Mouse (Mus musculus) adrenal gland, postnatal 14 days (tissue): Measurements from ENCODE around the gene Armc2. TPM values are rescaled to one million over a fixed set of nuclear protein-coding genes. Genes with fewer than 3 reads are reported as not detected.
A peak's percentile ranks its signal among the peaks of the same experiment; 100 is the strongest.

Experiments
- DNase-seq: peaks from one replicate; pipeline ENCODE4 v3.0.0; 2021; ENCODE audit warnings: mixed read lengths
- long read RNA-seq, 2 experiments: library from polyadenylated mRNA; stranded (forward); transcript quantifications; one replicate each; pipeline ENCODE4 v2.0.0; 2021
- total RNA-seq: library from RNA; stranded (reverse); gene quantifications from 2 replicates; pipeline ENCODE4 v1.2.3, GENCODE M21; 2021

Armc2 gene
- 0.74 and 1.4 TPM in 2 replicates for total RNA-seq
- long read RNA-seq, experiment 1, result 0 reads
- long read RNA-seq, experiment 2, result 0 reads

DNA sequence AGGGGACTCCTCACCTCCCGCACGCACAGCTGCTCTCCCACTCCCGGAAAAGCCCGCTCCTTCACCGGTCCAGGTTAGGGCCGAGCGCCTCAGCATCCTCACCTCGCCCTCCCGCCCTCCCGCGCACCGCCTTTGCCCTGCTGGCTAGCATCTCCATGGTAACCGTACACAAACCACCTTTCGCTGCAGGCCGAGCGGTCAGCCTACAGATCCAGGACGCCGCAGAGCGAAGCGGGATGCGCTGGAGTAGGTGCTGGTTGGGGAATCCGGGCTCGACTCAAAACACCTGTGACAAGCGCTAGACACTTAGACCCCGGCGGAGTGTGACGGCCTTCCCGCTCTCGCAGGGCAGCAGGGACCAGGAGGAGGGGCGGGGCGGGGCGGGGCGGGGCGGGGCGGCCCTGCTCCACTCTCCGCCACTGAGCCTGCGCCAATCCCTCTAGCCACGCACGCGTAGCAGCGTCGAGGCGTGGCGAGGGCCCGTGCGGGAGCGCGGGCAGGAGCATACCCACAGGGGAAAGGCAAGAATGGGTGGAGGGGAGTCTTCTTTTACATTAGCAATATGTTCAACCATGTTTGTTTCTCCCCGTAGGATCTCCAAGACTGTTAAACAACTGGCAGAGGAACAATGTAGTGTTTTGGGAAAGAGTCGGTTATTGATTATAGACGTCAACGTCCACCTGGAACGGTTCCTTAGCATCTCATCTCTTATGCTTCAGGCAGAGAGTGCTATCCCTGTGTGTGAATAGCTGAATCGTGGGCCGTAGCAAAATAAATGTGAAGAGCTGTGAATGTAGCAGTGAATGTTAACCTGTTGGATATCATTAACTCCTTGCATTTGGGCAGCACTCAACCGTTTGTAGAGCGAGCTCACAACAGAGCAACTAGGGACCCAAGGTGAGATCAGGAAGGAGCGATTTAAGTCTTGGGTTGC lies at the start of gene Armc2:
Gene Armc2, minus strand, starts transcription at position 427 of the 934 bp plus-strand sequence.
- DNase-seq, result peak; percentile 85

DNA sequence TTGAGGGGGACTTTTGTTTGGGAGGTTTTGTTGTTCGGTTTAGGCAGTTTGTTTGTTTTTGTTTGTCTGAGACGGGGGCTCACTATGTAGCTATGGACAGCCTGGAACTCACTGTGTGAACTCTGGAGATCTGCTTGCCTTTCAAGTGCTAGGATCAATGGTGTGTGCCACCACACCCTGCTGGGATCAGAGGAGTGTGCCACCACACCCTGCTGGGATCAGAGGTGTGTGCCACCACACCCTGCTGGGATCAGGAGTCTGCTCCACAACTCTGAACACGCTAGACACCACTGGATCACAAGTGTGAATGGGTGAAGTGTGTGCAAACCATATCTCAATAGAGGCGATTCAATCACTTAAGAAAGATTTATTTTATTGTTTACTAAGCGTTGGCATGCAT lies 46.2 kb upstream of the Armc2 start:
- no peak for DNase-seq

DNA sequence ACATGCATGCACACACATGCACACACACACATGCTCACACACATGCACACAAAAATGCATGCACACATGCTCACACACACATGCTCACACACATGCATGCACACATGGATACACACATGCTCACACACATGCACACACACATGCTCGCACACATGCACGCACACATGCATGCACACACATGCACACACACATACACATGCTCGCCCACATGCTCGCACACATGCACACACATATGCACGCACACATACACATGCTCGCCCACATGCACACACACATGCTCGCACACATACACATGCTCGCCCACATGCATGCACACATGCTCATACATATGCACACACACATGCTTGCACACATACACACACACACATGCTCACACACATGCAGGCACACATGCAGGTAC lies 41.3 kb upstream of the Armc2 start:
- DNase-seq, result no peak

DNA sequence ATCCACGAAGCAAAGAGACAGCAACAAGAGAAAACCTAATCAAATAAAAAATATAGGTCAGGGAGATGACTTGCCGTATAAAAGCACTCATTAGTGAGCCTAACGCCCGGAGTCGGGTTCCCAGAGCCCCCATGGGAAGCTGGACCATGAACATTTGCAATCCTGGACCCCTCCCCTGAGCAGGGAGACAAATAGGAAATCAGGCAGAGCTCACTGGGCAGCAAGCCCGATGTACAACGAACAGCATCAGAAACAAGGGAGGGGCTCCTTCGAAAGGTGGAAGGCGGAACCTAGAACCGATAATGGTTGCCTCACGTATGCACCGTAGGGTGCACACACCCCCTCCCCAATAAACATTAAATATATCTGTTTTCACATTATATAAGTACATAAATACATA lies 39.5 kb upstream of the Armc2 start:
- no peak for DNase-seq

DNA sequence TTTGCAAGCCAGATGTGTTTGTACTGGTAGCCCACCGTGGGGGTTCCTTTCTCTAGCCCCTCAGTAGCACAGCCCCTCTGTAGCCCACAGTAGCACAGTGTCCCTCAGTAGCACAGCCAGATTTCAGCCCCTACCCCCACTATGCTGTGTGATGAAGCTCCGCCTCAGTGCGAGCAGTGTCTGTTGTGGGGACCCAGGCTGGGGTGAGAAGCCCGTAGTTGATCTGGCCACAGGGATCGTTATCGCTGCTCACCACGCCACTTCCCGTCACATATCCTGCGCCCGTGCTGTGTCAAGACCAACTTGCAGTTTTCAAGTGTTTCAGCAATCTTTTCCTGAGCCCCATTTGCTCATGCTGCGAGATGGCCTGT lies 39.0 kb upstream of the Armc2 start:
- DNase-seq, result peak; percentile 20

DNA sequence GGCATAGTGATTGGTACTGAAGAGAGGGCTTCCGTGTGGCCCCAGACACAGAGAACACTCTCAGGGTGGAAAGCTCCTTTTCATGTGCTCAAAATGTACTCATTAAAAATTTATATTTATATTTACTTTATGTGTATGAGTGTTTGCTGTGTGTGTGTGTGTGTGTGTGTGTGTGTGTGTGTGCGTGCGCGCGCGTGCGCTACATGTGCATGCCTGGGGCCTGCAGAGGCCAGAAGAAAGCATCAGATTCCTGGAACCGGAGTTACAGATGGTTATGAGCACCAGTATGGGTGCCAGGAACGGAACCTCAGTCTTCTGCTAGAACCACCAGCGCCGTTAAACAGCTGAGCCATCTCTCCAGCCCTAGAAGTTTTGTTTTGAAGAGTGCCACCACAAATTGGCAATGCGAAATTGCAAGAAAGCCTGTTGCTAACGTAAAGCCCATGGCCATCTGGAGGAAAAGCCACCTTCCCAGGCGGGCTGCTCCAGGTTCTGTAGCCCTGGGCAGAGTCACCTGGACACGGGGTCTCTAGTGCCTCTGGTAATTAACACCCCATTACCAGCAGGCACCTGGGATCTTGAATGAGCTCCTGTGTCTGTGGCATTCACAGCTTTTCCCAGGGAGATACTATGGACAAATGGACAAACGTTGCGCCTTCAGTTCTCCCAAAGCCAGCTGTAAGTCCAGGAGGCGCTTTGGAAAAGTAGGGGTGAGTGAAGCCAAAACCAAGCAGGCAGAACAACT lies 38.4 kb upstream of the Armc2 start:
- no peak for DNase-seq

DNA sequence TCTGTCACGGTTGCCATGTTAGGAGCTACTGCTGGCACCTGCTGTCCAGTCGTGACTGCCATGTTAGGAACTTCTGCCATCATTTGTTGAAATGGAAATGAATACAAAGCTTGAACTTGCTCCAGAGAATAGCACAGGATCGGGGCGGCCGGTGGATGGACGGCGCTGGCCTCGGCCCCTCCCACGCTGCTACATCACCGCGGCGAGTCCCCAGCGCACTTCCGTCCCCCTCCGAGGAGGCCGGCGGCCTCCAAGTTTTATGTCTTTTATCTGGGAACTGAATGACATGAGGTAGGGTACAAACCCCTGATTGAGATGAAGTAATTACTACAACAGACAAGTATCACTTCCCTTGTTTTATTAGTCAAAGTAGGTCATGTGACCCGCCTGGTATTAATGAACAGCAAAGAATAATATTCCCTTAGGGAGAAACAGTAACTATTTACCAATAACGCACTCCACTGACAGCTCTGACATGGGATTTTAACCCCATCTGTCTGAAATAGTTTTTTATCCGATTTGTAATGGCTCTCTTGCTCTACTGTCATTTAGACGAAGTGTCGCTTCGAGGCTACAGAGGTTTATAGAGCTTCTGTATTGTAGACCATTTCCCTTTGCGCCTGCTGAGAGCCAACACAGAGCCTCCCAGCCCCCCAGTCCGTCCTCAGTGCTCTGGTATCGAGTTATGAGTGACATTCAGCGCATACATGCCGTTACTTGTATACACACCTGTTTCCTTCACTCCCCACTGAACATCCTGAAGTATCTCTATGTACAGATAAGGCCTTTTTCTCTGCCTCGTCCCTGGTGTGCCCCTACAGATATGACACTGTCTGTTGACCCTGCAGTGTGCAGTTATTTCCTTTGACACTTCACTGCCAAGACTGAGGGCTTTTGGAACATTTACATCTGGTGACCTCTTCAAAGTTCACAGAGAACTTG lies 37.3 kb upstream of the Armc2 start:
- DNase-seq, result no peak

DNA sequence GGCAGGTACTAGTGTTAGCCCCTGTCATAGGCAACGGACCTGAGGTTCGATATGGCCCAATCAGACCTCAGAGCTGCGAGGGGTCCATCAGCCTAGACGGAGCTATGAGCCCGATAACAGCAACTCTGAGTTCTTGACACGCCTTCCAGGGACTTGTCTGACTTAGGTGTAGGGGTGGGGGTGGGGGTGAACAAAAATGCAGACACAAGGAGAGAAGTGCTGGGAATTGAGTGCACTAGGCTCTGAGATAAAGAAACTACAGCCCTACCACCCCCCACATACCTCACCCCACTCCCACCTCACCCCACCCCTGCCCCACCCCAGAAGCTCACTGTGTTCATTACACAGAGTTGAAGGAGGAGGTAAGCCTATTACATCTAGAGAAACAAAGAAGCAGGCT lies 32.8 kb upstream of the Armc2 start:
- no peak for DNase-seq

DNA sequence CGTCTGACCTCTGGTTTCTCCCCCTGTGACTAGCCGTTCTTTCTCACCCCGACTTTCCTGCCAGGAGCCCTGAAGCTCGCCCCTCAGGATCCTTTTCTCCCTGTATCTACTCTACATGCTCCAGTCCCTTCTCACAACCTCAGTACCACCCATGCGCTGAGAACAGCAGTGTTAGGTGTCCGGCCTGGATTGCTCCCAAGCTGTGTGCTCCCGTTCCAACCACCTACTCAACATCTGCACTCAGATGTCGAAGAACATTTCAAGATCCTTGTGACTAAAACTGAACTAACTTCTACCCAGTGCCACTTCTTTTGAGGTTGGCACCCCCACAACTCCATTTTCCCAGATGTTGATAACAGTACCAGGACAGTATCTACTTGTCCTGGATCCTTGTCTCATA lies 30.4 kb upstream of the Armc2 start:
- no peak for DNase-seq

DNA sequence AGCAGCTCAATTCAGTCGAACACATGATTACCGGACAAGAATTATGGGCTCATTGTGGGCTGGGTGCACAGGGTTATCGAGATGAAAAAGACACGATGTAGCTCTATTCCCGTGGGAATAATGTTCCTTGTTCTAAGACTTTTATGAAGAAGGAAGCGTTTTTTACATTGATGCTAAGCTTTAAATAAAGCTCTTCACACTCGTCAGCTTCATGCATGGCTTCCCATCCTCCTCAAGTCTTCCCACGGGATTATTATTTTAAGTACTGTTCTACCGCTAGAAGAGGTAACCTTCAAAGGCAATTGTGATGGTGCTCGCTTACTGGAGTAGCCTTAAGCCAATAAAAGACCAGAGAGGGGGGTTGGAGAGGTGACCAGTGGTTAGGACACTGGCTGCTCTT lies 26.3 kb upstream of the Armc2 start:
- no peak for DNase-seq

DNA sequence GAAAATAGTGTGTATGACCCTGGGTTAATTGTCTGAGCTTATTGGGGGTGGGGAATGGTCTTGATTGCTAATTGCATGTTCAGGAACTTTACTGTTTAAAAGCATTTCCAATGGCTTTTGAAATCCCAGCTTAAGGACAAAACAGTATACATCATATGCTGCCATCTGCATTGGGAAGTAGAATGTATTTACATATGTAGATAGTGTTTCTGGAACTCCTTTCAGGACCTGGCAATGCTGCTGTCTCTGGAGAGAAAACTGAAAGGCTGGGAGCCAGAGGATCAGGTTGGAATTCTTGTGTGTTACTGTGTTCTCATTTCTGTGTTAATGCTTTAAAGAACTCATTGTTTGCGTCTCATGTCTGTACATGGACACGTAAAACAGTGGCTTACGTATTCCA lies 25.1 kb upstream of the Armc2 start:
- DNase-seq, result no peak

DNA sequence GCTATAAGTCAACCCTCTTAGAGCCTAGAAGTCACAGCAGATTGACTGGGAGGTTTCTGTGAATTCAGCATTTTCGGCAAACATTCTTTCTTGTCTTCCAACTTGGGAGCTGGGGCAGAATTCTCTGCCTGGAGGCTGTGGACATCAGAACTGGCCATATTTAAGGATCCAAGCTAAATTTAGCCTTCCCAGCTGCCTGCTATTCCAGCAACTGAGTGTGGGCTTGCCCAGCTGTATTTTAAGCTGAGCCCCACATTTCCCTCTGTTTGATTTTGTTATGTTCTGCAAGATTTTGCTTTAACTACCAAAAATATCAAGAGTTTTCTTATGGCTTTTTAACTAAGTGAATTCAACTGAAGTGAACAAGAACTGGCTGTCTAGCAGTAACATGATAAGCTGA lies 24.6 kb upstream of the Armc2 start:
- DNase-seq, result no peak

DNA sequence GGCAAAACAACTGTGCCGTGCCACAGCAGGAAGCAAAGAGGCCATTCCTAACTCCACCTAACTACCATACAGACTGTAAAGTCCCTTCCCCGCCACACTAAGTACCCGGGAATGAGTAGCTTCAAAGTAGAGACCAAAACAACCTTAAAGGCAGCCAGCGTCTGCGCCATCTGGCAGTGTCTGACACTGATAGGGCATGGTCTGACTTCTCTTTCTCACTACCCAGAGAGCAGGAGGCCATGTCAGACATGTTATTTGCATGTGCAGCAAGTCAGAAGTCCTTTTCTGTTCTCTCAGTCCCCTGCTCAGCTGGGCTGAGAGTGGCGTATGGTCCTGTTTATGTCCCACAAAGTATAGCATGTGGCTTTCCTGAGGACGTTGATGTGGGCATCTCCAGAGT lies 23.8 kb upstream of the Armc2 start:
- no peak for DNase-seq

DNA sequence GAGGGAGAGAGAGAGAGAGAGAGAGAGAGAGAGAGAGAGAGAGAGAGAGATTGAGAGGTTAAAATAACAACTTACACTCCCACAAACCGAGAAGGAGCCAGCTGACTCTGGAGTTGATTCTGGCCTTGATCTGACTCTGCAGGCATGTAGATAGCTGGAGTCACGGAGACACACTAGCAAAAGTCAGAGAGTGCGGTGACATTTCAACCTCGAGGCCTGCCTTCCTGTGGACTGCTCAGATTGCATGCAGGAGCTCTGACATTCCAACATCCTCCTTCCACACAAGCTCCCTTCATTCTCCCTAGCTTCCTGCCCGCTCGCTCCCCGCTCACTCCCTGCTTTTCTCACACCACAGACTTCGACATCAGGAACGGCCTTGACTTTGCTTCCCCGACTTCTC lies 20.3 kb upstream of the Armc2 start:
- peak; percentile 55 for DNase-seq

DNA sequence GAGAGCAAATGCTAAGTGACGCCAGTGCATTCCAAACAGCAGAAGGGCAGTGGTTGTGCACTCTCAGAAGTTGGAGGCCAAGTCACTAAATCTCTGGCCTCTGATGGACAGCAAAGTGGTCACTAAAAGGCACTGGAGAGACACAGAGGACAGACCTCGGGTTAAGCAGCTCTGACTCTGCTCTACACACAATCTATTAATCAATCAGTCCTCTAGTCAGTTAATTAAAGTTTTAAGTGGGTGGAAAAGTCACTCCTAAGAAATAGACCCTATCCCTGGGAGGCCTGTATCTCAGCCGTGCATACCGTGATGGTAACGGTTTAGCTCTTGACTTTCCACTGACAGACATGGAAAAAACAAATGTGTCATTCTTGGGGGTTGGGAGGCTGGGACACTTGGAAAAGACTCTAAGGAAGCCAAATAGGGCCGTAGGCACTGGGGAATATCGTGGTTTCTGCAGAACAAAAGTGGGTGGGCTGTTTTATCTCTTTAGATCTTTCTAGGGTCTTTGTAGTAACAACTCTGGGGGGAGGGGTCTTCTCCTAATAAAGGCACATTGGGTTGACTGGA lies 19.1 kb upstream of the Armc2 start:
- peak; percentile 47 for DNase-seq

DNA sequence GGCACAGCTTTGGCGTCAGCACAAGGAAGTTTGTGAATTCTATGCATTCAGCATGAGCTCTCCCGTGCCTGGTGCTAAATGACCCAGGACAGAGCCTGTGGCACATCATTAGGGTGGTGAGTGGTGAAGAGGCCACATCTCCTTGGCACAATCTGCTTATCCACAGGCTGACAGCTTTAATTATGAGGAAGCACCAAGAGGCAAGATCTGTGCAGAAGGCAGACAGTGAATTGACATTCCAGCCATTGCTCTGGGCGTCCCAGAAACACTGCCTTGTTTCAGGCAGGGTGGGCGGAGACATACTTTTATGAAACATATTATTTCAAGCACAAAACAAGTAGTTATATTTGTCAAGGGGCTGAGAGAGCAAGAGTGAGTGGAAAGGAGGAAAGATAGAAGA lies 18.6 kb upstream of the Armc2 start:
- no peak for DNase-seq

DNA sequence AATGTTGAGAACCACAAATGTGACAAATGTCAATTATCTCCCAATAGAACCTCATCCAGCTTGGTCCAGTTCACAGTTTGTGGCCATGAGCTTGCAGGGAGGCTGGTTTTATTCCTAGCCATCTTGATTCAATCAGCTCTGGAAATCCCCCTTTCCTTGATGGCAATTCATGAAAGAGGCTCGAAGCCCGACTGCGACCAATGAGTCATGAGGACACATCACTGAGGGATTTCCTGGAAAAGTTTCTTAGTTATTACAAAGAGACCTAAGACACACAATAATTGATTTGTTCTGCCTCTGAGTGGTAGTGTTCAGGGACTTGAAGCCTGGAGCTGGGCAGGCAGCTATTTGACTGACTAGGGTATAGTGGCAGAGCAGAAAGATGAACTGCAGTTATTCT lies 15.3 kb upstream of the Armc2 start:
- no peak for DNase-seq

DNA sequence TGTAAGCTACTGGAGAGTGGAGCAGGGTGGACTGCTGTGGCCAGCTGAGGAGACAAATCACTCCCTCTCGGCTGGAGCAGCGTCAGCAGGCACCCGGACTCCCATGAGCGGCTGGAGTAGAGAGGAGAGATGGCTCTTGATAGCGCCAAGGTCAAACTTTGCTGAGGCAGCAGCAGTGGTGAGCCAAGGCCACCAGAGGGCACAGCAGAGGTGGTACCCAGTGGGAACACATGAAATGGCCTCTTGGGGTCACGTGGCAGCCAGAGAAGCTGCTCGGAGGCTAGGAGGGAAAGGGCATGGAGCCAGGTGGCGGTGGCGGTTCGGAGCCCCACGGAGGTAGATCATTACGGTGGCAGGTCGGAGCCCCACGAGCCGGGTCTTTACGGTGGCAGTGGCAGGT lies 12.8 kb upstream of the Armc2 start:
- DNase-seq, result peak; percentile 94

DNA sequence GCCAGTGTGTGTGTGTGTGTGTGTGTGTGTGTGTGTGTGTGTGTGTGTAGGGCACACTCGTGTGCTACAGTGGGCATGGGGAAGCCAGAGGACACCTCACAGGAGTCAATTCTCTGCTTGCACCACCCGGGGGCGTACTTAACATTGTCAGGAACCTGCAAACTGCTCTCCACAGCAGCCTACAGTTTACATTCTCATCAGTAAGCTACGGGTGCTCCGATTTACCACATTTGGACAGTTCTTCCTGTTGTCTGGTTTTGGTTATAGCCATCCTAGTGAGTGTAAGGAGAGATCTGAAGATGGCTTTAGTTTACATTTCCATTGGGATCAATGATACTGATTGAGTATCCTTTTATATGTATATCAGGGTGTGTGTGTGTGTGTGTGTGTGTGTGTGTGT lies 11.3 kb upstream of the Armc2 start:
- DNase-seq, result peak; percentile 26

DNA sequence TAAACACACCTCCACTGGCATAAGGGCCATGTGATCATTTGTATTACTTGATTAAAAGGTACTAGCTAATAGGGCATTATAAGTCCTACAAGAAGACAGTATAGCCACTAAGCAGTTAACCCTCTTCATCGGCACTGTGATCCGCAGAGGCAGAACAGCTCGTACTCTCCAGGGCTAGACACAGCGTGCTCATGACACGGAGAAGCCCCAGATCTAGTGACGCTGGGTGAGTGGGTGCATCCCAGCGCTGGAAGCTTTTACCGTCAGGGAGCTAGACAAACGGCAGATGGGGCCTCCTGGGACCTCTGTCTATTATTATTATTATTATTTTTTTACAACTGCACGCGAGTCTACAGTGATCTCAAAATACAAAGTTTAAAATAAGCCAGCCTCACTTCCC lies 9.1 kb upstream of the Armc2 start:
- no peak for DNase-seq

DNA sequence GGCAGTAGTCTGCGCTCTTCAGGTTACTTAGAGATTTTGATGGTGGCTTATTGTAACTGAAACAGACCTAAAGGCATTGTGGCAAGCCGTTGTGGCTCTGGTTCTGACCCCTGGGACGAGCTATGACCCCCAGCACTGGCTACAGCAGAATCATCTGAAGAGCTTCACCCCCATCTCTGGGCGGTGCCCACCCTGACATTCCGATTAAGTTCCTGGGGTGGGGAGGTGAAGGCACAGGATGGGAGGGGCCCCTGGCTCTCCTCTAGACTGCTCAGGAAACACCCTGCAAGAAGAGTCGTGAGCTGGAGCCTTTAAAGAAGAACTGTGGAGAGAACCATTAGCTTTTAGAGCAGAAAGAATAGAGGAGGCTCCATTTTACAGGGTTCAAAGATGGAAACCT lies 6.2 kb upstream of the Armc2 start:
- no peak for DNase-seq

DNA sequence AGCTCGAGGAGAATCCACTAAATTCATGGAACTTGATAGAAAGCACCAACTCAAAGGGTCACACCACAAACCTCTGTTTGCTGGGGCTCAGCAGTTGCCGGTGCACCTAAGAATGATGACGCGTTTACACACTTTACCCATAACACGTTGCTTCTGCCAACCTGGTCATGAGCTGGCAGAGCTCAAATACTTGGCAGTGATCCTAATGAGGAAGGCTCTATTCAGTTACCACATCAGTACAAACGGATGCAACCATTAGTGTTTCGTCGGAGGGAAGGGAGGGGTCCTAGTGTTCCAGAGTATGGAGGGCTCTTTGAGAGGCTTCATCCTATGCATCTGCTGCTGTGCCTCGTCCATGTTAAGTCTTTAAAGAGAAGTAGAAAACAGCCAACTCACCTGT lies 3.3 kb upstream of the Armc2 start:
- DNase-seq, result no peak
